29 mouse cellular contexts compared by ENCODE assay signal in genomic region chr10:75910698-75911097, GRCm38 (mm10). TPM values are rescaled to one million over a fixed set of nuclear protein-coding genes. Genes with fewer than 3 reads are reported as not detected.
"Had no signal": no experiment of that assay in that cellular context is flagged by ENCODE, and none has a peak within 500 bp of the region (broad histone marks: within the 10 kb centered on the region; RNA-seq: fewer than 3 reads in every experiment).

No protein-coding gene starts in this region.

- DNase-seq: forebrain, postnatal 0 days; gastrocnemius, postnatal 10 days; gastrocnemius, postnatal 36 days; heart, adult 18-20 months; heart, postnatal 14 days; heart, postnatal 36 days; kidney, adult 11 months; kidney, adult 8-10 months; layer of hippocampus, adult 9-11 months; layer of hippocampus, postnatal 36 days; left cerebral cortex, postnatal 4 days; lung, adult 18-20 months had no signal

- H3K27me3 ChIP-seq: heart, embryonic 13.5 days; heart, embryonic 15.5 days; hindbrain, embryonic 13.5 days; hindbrain, embryonic 15.5 days; kidney, embryonic 15.5 days; limb, embryonic 13.5 days; limb, embryonic 15.5 days; liver, embryonic 12.5 days had no signal

- H3K4me3 ChIP-seq: heart, embryonic 13.5 days; heart, embryonic 15.5 days; hindbrain, embryonic 13.5 days; hindbrain, embryonic 15.5 days; kidney, embryonic 15.5 days; limb, embryonic 13.5 days; limb, embryonic 15.5 days; liver, embryonic 12.5 days had no signal

- H3K27ac ChIP-seq: heart, embryonic 13.5 days; heart, embryonic 15.5 days; hindbrain, embryonic 13.5 days; hindbrain, embryonic 15.5 days; hindbrain, postnatal 0 days; kidney, embryonic 15.5 days; kidney, postnatal 0 days; limb, embryonic 13.5 days; limb, embryonic 15.5 days; liver, embryonic 12.5 days; liver, embryonic 14.5 days had no signal

- H3K4me1 ChIP-seq: hindbrain, embryonic 13.5 days; hindbrain, embryonic 15.5 days; kidney, embryonic 15.5 days had no signal

RNA-seq across cellular contexts. Expression of gene Derl3, which starts 17.5 kb away (rescaled TPM):
- total RNA-seq: gastrocnemius, postnatal 36 days had no signal

RNA-seq across cellular contexts. Expression of gene Gm867, which starts 29.8 kb away (rescaled TPM):
- total RNA-seq: gastrocnemius, adult 18-20 months; gastrocnemius, postnatal 36 days; heart, adult 18-20 months; heart, adult 8-10 months; heart, postnatal 36 days; hematopoietic stem cell, adult 5-6 weeks; left cerebral cortex, adult 18-20 months; left cerebral cortex, postnatal 25 days had no signal
- polyA plus RNA-seq: intestine, embryonic 14.5 days; limb, embryonic 13.5 days had no signal
